Mouse (Mus musculus) heart, adult 11 months (tissue): ENCODE measurements around the gene Apbb2.

Experiments
- DNase-seq: peaks from one replicate; pipeline ENCODE4 v3.0.0; 2022

Apbb2 gene

DNA sequence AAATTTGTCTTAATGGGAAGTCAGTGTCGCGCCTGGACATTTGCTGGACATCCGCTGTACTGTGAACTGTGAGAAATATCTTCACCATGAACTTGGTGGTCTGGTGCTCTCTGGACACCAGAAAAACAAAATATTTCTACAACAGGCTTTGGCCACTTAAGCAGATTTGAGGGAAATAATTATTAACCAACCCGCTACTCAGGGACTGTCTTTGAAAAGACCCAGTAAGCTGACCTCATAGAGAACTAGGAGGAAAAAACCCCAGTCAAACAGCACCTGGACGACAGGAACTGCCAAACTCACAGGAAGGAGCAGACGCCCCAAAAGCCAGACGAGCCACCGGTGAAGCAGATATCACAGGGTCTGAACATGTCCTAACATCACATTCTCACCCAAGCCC is 18.2 kb downstream of the Apbb2 start:
- no peak for DNase-seq

DNA sequence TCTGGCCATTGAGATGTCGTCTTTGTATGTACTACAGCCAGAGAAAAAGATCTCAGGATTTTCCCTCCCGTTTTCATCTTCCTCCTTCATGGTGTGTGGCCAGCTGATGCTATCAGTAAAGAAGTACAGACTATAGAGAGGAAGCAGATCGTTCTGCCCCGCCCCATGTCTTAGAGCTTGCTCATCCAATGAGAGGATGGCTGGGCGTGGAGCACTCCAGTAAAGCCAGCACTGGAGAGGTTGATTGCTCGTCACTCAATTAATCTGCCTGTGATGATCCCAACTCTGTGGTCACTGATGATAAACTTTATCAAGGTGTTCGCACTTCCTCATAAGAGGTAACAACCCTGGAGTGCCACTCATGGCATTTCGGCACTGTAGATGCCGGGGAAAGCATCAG is 18.7 kb downstream of the Apbb2 start:
- peak; percentile 89 for DNase-seq

DNA sequence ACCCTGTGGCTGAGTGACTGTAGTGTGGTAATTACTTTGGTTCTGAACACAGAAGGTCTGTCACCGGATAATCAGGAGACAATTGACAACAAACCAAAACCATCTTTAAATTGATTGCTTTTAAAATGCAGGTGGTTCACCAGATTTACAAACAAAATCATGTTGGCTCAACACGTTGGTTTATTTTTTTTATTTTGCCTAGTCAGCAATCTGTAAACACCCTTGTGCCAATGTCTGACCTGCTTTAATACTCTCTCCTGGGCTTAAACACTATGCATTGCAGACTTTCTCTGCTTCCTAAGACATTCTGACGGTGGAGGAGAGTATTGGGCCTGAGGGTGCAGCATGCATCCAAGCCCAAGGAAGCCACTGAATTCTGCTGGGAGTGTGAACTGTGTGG is 22.3 kb downstream of the Apbb2 start:
- DNase-seq: no peak

DNA sequence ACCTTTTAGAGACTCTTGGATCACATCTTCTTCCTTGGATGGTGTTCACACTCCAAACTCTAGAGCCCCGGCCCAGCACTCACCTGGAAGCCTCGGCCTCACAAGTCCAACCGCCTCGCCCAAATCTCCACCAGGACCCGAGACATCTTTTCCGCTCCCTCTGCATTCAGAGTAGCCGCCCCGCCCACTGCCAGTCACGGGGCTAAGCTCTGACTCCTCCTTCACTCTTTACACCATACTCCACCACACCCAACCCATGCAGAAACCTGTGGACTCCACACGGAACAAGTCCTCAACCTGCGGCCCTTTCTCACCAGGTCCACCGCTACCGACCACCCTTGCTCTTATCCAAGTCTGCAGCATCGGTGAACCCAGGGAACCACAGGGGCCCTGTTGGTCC is 23.7 kb downstream of the Apbb2 start:
- no peak for DNase-seq

DNA sequence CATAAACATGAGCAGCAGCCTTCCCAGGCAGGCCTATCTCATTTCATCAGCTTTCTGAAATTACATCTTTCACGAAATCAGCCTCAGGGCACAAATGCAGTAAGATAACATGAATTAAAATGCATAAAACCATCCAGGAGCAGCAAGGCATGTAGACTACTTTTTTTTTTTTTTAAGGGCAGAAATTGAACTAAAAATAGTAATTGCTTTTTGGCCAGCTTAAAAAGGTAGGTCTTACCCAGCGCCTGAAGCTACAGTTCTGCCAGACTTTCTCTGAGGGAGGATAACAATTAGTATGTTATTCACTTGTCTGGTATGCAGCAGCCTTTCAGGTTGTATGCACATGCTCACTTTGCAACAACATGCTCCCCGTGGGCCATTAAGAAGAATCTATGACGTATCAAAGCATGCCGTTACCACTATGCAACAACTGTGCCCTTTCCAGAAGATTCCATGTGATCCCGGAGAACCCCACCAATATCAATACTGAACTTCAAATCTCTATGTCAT is 32.3 kb downstream of the Apbb2 start:
- DNase-seq: no peak

DNA sequence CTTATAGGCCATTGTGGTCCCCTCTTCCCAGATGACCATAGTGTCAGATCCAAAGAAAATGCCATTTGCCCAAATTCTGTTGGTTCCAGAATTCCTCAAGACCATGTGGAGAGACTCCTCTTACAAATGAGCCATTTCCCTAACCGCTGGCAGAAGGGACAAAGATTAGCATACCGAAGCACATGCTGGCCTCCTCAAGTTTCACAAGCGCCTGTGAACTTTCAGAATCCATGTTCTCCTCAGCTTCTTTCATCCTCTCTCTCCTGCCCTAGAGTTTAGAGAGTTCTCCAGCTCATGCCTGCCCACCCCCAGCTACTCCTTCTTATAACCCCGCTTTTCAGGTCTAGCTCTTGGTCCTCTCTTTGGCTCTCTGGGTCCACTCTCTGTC is 35.6 kb downstream of the Apbb2 start:
- no peak for DNase-seq

DNA sequence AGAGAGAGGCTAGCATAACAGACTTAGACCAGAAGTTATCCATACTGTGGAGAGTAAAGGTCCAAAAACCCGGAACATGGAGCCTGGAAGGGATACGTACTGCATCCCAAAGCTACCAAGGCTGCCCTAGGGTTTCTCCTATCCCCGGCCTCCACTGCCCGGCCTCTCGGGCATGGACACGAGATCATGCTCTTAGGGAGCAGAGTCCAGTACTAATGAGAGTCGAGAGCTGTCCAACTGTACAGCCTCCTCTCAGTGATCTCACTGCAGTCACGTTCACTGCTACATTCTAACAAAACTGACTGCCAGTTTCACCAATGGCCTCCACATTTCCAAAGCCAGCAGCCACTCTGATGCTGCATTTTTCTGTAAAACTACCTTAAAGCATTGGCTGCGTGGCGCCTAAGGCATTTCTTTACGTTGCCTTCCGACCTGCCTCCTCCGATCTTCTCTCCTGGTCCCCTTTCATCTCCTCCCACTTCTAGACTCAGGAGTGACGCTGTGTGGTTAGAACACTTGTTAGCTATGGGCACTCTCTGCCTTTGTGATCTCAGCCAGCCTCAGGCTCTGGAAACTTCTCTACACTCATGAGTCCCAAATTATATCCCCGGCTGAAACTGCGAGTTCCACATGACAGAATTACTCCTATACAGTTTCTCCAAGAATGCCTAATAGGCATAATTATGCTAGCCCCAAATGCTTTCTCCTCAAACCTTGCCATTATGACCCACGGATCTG is 36.1 kb downstream of the Apbb2 start:
- DNase-seq: no peak

DNA sequence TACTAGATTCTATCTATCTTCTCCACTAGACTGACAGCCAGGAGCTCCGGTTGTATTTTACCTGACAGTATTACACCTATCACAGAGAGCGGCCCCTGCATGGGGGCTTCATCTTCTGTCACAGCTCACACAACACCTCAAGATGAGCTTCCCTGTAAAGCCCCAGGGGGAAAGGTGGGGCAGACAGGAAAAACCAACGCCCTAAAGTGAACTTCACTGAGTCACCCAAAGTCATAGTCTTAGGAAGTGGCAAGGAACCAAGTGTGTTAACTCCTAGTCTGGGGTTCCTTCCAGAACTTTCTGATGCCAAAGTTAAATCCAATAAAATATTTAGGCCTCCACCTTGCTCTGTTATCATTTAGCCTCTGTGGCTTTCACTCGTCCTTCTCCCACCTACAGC is 39.5 kb downstream of the Apbb2 start:
- DNase-seq: peak; percentile 94

DNA sequence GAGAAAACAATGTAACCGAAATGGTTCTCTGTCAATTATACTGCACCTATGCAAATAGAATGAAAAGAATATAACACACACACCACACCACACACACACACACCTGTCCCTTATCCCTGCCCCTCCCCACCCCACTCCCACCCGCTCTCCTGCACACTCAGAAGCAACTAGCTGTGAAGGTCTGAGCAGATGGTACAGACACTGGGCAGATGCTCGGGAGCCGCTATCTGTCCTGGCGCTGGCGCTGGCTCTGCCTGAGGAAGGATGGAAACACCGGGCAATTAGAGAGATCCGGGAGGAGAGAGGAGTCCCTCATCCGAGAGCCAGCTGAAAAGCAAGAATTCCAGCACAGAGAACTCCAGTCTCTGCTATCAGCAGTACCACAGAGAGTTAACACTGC is 42.3 kb downstream of the Apbb2 start:
- DNase-seq: no peak

DNA sequence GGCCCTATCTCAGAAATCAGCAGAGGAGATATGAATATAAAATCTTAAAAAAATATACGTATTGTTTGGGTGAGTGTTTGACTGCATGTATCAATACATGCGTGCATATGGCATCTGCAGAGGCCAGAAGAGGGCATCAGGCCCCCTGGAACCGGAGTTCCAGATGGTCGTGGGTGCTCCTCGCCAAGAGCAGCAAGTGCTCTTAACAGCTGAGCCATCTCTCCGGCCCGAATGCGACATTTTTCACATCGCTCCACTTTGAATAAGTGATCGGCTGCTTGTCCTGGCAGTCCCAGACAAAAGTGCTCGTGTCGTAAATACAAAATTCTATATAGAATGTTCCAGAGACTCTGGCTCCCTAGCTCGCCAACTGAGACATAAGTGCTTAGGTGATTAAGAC is 43.4 kb downstream of the Apbb2 start:
- DNase-seq: no peak

DNA sequence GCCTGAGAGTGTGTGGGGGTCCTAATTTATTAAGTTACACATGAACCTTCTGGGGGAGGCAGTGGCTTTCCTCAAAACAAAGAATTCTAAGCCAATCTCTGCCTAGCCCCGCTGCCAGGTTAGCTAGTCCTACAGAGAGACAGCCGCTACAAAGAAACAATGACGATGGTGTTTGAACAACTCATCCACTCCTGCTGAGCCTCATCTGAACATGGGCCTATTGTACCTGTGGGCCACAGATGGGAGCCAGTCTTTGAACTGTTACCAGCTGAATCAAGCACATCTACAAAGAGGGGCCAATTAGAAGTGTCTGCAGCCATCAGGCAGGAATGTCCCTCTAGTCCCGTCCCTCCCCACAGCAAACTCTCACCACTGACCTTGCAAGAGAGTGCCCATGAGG is 45.3 kb downstream of the Apbb2 start:
- peak; percentile 80 for DNase-seq

DNA sequence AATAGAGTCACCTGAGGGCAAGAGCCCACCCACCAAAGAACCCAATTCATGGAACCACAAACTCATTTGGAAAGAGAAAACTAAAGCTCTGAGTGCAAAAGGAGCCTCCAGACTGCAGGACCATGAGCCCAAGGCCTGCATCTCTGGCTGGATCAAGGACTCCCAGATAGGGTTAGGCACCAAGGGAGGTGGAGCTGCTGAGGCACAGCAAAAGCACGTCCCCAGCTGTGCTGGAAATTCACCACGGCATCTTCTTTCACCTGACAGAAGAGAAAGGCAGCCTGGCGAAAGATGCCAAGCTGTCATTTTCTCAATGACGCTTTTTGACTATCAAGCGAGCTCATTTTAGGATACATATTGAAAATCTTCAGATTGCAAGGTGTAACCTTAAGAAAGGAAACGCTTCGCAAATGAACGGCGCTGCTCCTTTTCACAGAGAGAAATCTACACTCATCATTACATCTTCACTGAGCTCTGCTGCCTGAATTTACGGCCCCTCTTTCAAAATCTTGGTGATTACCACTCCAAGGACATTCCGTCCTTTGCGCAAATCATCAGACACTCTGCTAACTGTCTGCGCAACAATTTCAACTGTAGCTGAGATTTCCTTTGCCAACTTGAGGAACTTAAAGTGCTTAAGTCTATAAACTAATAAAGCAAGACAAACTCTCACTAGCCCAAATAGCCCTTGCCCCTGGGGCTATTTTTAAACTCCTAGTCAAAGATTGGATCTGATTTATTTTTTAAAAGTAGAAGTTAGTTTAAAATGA is 46.3 kb downstream of the Apbb2 start:
- DNase-seq: no peak

DNA sequence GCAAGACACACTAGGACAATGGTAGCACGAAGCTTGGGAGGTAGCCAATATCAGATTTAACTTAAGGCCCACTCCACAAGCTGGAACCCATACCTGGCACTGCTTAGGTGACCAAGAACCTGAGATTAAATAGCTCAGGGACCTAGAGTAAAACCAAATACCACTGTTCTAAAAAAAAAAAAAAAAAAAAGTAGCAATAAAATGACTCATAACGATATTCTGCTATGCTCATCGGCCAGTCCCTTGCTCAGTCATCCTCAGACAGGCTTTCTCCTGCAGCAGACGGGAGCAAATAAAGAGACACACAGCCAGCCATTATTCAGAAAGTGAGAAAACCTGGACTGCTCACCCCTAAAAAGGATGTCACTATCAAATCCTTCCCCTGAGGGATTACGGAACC is 47.9 kb downstream of the Apbb2 start:
- peak; percentile 21 for DNase-seq

DNA sequence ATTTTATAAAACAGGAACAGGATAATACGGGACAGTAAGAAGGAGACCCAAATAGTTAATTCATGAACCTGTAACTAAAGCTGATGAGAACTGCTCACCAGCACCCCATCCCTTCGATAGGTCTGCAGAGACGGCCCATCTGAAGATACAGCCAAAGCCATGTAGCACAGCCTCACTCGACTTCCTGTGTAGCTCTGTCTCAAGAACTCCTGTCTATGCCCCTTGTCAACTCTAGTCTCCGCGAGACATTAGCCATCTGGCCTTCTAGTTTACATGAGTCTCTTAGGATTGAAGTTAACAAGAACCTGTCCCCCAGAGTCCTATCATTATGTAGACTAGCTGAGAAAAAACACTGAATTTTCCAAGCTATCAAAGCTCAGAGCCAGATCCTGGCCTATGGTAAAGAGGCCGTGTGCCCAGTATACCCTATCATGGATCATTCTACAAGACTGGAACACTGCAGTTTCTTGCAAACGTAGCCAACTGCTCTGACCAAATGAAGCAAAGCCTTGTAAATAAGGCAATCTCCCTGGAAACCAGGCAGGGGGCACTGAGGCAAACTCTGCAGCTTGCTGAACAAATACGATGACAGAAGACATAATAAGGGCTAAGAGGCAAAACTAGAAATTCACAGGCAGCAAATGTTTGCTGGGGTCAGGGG is 49.3 kb downstream of the Apbb2 start:
- peak; percentile 93 for DNase-seq

DNA sequence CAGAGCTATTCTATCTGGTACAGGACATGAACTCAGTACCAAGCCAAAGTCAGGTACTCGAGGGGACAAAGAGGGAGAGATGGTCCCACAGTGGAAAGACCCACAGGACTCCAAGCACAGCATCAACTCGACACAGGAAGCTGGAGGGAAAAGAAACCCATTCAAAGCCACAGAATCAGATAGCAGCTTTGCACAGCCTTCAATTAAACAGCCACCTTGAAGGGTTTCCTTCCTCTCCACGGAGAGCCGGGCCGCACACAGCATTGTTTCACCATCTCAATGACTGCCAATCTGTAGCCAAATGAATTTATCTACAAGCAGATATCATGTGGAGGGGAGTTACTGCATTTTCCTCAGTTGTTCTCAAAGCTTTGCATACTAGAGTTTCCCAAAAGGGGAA is 50.6 kb downstream of the Apbb2 start:
- DNase-seq: peak; percentile 95

DNA sequence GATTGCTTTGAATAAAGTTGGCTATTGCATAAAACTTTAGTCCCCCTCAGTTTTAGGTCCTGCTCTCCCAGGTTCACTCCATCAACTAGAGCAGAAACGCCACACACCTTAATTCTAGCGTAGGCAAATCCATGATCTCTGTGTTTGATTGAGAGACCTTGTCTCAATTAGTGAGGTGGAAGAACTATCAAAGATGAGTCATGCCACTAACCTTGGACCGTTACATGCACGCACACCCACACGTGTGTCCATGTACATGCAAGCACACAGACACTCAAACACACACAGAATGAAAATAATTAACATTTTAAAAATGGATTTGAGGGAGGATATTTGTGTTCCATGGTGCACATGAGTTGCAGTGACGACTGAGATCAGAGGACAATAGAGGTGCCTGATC is 51.2 kb downstream of the Apbb2 start:
- DNase-seq: peak; percentile 72

DNA sequence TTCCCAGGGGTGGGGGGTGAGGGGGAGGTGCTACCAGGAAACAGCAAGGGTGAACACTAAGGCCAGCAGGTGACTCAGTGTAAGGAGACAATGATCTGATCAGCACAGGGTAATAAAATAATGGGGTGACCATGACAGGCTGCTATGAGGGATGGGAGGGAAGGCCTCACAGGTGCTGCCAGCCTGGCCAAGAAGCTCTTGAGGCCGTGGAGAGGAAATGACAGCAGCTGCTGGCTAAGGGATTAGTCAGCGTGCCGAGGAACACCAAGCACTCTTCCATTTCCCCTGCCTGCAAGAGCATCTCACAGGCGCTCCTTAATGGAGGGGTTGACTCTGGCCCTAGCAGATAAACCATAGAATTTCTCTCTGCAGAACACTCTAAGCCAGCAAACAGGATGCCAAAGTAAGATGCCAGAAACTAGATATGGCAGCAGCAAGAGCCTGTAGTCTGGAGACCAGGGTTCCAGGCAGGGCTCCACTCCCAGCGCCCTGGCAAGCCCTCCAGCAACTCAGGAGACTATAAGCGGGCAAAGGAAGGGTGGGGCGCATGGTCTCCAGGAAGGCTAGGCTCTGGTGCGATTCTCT is 58.9 kb downstream of the Apbb2 start:
- DNase-seq: peak; percentile 98

DNA sequence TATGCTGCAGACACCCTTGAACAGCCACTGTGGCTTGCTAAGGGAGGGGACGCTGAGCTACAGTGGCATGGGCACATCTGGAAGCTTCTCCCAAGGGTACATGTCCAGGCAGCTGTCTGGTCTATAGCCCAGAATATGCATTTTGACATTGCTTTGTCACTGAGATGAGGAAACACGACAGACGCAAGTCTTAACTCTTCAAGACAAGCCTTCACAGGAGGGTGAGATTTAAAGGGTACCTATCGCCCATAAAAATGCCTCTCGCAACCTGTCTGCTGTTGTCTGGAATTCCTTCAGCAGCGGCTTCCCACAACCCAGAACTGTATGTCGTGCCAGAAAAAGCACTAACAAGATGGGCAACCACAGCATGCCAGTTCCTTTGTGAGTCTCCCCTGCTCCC is 60.5 kb downstream of the Apbb2 start:
- DNase-seq: no peak

DNA sequence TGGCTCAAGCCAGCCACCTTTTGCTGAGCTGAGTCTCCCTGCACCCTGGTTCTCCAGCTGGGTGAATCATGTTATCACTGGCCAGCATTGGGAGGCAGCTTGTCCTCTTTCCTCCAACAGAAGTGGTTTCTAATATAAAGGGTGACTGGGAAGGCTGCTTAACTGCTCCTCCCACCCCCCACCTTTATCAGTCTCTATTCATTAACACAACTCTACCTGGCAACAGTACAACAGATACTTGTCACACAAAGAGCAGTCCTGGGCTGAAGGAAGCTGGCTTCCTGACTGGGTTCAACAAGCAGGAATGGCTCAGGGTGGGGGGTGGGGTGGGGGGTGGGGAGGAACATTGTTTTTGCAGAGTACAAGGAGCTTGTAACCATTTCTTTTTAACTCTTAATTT is 64.7 kb downstream of the Apbb2 start:
- peak; percentile 94 for DNase-seq

DNA sequence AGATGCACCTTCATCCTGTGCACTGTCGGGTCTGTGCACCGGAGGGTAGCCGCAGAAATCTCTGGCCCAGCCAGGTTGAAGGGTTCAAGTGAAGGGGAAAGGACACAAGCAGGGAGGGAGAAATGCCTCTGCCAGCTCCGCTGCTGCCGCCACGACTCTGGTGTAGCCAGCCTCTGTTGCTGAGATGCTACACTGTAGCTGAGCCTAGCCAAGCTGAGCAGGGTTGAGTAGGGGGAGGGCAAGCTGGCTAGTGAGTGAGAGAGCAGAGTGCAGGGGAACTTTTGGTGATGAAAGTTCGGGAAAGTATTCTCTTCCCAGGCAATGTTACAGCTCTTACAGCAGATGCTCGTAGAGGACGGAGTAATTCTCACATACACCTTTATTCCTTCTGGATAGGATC is 66.3 kb downstream of the Apbb2 start:
- no peak for DNase-seq

DNA sequence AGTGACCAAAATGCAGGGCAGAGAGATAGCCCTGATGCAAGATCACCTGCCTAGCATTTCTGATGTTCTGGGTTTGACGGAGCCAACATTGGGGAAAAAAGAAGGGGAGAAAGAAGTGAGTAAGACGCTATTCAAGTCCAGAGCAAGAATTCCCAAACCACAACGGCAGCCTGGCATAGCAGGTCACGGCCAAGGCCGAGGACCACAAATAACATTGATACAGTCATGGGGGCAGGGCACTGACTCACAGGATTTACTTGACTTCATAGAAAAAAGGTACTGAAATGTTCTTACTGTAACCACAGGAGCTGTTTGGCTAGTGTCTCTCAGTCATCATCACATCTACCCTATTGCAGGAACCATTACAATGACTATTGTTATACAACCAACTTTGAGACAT is 68.3 kb downstream of the Apbb2 start:
- DNase-seq: no peak

DNA sequence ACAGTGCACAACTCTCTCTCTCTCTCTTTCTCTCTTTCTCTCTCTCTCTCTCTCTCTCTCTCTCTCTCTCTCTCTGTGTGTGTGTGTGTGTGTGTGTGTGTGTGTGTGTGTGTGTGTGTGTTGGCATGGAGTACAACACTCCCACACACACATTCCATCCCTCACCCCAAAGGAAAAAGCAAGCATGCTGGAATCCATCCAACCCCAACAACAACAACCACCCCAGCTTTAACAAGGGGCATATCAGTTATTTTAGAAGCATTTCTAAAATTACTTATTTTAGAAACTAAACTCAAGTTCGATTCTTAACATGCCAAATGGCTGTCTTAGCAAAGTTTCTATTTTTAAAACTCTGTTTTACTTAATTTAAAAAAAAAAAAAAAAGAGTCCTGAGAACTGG is 68.9 kb downstream of the Apbb2 start:
- no peak for DNase-seq

DNA sequence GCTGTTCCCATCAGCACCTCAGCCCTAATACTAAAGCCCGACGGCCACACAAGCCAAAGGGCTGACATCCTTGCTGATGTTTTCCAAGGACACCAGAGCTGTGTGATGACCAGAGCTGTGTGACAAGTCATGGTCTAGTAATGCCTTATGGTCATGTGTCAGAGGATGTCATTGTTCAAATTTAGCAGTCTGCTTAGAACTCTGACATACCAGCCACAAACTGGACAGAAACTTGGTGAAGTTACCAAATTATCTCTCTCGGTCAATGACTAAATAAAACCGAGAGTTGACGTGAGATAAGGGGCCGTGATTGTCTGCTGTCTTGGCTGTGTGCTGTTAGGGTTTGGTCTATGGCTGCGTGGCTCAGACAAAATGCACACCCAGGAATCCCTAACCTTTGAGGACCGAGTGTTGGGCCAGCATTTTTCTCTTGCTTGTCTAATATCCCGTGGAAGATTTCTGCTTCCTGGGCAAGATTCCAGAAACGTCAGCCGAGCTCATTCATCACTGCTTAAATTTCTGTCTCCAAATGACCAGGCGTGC is 71.5 kb downstream of the Apbb2 start:
- DNase-seq: peak; percentile 95
